Mouse (Mus musculus): ENCODE data around the gene Cmtm8.

The Cmtm8 gene

DNA sequence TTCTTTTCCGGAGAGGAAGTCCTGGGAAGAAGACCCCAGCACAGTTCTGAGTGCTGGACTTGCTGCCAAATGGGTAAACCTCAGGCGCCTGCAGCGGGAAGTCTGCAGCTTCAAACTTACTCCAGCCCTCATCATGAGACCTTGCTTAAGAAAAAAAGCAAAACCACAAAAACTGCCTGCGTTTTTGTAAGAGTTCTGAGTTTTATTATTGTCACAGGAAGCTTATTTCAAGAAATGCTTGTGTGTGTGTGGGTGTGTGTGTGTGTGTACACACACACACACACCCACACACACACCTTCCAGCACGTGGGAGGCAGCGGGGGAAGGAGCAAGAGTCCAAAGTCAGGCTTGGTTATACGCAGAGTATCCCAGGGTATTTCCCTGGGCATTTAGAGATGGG is 85.7 kb downstream of the Cmtm8 start:
- no peak for DNase-seq (ENCODE audit: low spot score in 2 of 2)

DNA sequence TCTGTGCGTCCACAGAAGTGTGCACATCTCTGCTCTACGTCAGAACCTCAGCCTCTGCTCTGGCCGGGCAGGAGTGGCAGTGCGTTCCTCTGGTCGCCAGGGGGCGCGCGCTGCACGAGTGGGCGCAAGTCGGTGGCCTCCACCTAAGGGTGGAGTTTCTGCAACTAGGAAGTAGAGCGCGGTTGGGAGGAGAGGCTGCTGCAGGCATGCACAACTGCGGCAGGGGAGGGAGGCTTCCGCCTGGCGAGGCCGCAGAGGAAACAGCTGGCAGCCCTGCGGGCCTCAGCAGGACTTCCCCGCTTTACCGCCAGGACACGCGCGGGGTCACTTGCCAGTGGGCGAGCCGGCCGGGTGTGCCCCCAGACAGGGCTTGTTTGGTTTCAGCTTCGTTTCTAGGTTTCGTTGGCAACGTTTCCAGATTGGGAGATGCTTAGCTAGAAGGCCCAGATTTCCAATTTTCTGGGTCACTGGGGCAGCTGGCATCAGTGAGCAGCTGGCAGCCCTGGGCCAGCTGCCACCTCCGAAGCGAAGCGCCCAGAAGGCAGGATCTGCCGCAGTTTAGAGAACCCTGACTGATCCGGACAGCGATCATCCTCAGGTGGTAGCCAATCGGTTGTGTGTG is 91.0 kb downstream of the Cmtm8 start:
- DNase-seq (ENCODE audit: low spot score in 2 of 2), result peak; percentile 87 to 89

DNA sequence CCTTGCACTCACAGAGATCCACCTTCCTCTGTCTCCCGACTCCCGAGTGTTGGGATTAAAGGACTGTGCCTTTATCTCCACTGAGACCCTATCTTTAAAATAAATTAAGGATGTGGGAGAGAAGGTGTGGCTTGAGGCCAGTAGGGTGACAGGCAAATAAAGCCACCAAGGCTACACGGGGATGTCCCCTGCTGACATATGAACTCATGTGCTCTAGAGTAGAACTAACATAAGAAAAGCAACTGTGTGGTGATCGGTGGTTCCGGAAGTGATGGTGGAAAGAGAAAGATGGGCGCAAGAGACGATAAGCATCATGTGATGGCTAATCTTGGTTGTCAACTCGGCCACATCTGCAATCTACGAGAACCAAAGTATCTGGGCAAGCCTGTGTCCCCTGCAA is 91.6 kb downstream of the Cmtm8 start:
- no peak for DNase-seq (ENCODE audit: low spot score in 2 of 2)

DNA sequence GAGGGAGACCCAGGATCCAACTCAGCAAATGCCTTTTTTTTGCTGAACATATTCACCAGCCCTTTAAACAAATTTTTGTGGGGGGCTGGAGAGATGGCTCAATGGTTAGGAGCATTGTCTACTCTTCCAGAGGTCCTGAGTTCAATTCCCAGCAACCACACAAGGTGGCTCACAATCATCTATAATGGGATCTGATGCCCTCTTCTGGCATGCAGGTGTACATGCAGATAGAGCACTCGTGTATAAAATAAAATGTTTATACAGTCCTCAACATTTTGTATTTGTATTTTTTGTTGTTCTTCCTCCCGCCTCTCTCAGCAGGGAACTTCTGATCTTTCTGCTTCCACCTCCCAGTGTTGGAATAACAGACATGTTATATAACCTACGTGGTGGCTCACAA is 92.4 kb downstream of the Cmtm8 start:
- no peak for DNase-seq (ENCODE audit: low spot score in 2 of 2)

DNA sequence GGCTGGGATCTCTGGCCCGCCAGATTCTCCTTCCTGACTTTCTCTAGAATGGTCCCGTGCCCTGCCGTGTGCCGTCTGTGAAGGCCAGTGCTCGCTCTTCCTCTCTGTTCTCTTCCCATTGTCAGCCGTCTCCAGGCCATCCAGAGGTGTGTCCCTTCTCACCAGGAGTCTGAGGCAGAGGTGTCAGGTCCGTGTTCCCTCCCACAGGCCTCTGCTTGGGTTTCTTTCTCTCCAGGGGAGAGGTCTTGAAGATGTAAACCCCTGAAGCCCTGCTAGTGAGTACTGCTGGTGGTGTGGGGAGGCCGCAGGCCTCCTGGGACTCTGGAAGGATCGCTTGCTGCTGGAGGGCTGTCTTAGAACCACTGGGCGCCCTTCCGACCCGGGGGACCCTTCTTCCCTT is 96.5 kb downstream of the Cmtm8 start:
- DNase-seq (ENCODE audit: low spot score in 2 of 2), result no peak

DNA sequence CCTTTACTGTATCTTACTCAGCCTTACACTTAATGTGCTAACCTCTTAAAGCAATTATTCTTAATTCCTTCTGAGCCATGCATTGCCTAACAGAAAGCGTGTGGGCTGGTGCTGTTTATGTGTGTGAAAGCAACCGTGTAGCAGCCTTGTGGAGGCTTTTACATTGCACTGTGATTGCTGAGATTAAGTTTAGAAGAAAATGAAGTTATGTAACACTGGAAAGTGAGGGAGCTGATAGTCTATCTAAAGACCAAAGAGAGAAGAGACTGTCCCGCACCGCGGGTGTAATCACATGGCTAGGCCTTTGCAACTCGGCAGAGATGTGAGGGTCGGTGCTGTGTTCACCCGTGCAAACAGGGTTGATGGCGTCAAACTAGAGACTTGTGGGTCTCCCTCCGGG is 96.9 kb downstream of the Cmtm8 start:
- no peak for DNase-seq (ENCODE audit: low spot score in 2 of 2)

DNA sequence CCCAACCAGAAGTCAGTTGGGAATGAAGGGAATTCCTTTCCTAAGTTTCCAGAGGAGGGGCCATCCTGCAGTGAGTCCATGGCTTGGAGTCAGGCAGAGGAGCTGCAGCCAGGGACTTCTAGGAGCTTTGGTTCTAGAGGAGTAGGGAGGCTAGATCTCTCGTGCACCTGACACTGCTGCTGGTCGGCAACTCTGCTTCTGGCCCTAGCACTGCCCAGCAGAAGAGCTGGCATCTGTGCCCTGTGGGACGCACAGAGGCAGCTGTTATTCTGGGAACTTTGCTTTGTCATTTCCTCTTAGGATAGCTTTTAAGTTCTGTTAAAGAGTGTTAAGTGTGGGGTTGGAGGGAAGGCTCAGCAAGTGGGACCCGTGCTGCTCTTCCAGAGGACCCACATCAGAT is 98.3 kb downstream of the Cmtm8 start:
- no peak for DNase-seq (ENCODE audit: low spot score in 2 of 2)

DNA sequence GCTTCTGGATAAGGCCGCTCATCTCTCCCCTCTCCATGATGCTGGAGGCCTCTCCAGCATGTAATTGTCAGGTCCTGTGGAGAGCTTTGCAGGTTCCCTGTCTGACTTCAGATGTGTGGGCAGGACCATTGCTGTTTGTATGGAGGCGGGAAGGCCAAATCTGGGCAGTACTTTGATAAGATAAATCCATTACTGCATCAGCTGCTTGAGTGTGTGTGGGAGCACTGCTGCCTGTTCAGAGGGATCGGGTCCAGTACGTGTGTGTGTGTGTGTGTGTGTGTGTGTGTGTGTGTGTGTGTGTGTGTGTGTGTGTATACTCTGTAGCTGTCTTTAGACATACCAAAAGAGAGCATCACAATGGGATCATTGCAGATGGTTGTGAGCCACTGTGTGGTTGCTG is 98.8 kb downstream of the Cmtm8 start:
- no peak for DNase-seq (ENCODE audit: low spot score in 2 of 2)

DNA sequence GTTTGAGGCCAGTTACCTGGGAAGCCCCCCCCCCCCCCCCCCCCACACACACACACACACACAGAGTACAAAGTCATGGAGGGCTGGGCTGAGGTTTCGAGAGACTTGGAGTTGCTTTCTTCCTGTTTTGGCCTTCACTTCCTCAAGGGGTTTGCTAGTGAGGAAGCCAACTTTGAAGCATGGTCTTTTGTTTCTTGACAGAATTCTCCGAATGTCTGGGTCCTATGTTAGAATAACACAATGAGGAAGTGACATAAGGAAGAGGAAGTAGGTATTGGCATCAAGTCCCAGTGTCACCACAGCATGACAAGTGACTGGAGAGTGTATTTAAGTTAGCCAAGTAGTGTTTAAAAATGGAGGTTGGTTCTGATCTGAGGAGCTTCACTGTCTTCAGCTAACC is 101.2 kb downstream of the Cmtm8 start:
- no peak for DNase-seq (ENCODE audit: low spot score in 2 of 2)

DNA sequence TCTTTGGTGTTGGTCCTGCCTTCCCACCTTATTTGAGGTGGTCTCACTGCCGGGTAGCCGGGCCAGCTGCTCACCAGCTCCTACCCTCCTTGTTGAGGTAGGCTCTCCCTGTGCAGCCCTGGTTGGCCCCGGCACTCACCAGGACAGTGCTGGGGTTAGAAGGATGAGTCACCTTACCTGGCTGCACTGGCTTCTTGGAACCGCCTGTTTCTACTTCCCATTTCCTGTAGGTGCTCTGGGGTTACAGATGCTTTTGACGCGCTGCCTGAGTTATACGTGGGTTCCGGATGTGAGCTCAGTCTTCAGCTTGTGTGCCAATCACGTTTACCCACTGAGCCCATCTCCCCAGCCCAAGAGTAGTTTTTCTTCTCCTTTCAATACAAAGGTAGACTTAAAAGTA is 103.6 kb downstream of the Cmtm8 start:
- no peak for DNase-seq (ENCODE audit: low spot score in 2 of 2)

Data from frontal cortex, postnatal 10 days (tissue).